Mouse (Mus musculus): ENCODE data around the gene Mmaa.

DNA sequence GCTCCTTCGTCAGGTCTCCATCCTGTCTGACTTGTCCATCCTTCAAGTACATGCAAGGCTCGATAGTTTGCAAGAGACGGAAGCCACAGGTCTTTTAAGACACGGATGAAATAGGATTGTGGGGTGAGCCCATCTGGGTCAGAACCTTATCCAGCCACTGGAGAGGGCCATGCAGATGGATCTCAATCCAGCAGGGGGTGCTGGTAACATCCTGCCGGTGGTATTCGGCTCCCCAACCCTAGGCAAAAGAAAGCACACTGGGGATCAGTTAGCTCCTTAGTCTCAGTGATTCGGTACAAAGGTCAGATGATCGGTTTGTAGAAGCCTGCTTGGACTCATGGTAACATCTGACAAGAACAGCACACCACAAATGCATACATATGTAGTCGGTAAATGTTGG is 44.8 kb upstream of the Mmaa start:
- TF ChIP-seq TAL1 (IDR thresholded peaks at IDR 0.05; ENCODE audit: low read length) (no peak), GATA1 (IDR thresholded peaks at IDR 0.05; ENCODE audit: low read length) (no peak)

Data from erythroblast, embryonic 14.5 days (primary cell).